Mouse (Mus musculus) spleen, adult 2 months (tissue): ENCODE data around the gene Pigm. TPM values are rescaled to one million over a fixed set of nuclear protein-coding genes. Genes with fewer than 3 reads are reported as not detected.

Source experiments
- DNase-seq, 2 experiments: peaks; one replicate each; pipeline versions ENCODE4 v3.0.0 to v3.0.0-alpha.2; 2012 to 2021; ENCODE audit warnings: low spot score in 2 of 2, low read depth in 1 of 2
- H3K27ac ChIP-seq: fragments of 200-500 bp; 2 replicates; pipeline ENCODE4 v1.5.1; 2012; ENCODE audit warnings: low read length, inconsistent platforms; ENCODE audit not compliant: insufficient read depth
- H3K27me3 ChIP-seq: fragments of 200-500 bp; 2 replicates; pipeline ENCODE4 v1.6.1; 2012; ENCODE audit warnings: mild to moderate bottlenecking, moderate library complexity, low read length, inconsistent platforms; ENCODE audit not compliant: control insufficient read depth, insufficient read depth
- H3K36me3 ChIP-seq: fragments of 200-500 bp; 2 replicates; pipeline ENCODE4 v1.6.1; 2012; ENCODE audit warnings: mild to moderate bottlenecking, low read length, inconsistent platforms; ENCODE audit not compliant: control insufficient read depth, insufficient read depth
- H3K4me1 ChIP-seq: fragments of 200-500 bp; 2 replicates; pipeline ENCODE4 v1.6.1; 2011; ENCODE audit warnings: inconsistent platforms; ENCODE audit not compliant: control insufficient read depth, insufficient read depth, insufficient read length
- H3K4me3 ChIP-seq: fragments of 200-500 bp; 2 replicates; pipeline ENCODE4 v1.5.1; 2011; ENCODE audit warnings: mild to moderate bottlenecking, inconsistent platforms; ENCODE audit not compliant: insufficient read depth, insufficient read length; ENCODE audit errors: extremely low read depth
- CTCF ChIP-seq: fragments of 200-500 bp; IDR thresholded peaks from 2 replicates; pipeline ENCODE4 v1.5.1; 2011; ENCODE audit warnings: mild to moderate bottlenecking, inconsistent platforms; ENCODE audit not compliant: insufficient read depth, insufficient read length, insufficient replicate concordance; ENCODE audit errors: extremely low read depth
- POLR2A ChIP-seq: fragments of 200-500 bp; IDR thresholded peaks from 2 replicates; pipeline ENCODE4 v1.6.1; 2011; ENCODE audit warnings: low read depth, low read length, inconsistent platforms
- WGBS: fragments of 180-500 bp; shearing (Covaris S2); methylation state at CpG from one replicate; pipeline ENCODE4 v1.1.7; 2018; 5-methylcytosine and 5-hydroxymethylcytosine counted together
- polyA plus RNA-seq: library from polyadenylated mRNA; depleted of rRNA; stranded (reverse); fragments of >200 nt; gene quantifications from 2 replicates; pipeline ENCODE4 v1.2.3, GENCODE M21; 2012

Pigm gene
- polyA plus RNA-seq, 1 experiment: 8.8 TPM

DNA sequence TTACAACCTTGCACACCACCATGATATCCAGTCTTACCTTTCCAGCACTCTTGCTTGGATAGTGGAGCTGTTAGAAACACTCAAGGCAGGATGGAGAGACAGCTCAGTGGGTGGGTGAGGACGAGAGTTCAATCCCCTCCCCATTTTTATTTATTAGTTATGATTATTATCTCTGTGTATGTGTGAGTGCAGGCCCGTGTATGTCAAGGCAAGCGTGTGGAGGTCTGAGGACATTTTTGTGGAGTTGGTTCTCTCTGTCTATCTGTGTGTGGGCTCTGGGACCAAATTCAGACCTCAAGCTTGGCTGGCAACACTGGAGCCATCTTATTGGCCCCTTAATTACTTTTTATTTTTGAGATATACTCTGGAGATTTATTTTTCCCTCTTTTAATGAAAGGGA is 42.3 kb downstream of the Pigm start:
- WGBS: 85% methylated on average over 3 of the region's 3 CpGs

DNA sequence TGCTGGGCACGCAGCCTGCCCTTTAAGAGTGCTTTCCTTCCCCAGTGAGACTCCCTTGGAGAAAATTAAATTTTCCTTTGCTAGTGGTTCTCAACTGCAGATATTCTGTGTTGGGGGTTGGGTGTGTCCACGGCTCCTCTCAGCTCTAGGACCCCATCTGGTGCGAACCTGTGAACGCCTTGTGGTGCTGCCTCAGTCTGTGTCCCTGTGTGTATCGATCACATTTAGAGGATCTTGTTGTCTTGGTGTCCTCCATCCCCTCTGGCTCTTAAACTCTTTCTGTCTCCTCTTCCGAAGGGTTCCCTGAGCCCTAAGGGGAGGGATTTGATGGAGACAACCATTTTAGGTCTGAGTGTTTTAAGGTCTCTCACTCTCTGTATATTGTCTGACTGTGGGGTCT is 43.8 kb downstream of the Pigm start:
- TF ChIP-seq POLR2A (no peak), CTCF (no peak)
- Histone ChIP-seq H3K36me3 (no peaks in the 10 kb centered on the region), H3K4me3 (no peak overlapping the region), H3K27ac (no peak overlapping the region), H3K4me1 (peaks cover 9% of the 10 kb centered on the region; the same call in 1 of the 2 replicates), H3K27me3 (no peaks in the 10 kb centered on the region)
- no peak for DNase-seq
- WGBS: 92% methylated on average over 6 of the region's 6 CpGs

More for the DNA sequence above, 42.3 kb downstream of the Pigm start:
- DNase-seq: no peak
- Histone ChIP-seq H3K27ac (no peak overlapping the region), H3K4me1 (peaks cover 12% of the 10 kb centered on the region; the same call in 1 of the 2 replicates), H3K36me3 (no peaks in the 10 kb centered on the region), H3K27me3 (no peaks in the 10 kb centered on the region), H3K4me3 (no peak overlapping the region)
- no peak for TF ChIP-seq POLR2A
- TF ChIP-seq CTCF: no peak

DNA sequence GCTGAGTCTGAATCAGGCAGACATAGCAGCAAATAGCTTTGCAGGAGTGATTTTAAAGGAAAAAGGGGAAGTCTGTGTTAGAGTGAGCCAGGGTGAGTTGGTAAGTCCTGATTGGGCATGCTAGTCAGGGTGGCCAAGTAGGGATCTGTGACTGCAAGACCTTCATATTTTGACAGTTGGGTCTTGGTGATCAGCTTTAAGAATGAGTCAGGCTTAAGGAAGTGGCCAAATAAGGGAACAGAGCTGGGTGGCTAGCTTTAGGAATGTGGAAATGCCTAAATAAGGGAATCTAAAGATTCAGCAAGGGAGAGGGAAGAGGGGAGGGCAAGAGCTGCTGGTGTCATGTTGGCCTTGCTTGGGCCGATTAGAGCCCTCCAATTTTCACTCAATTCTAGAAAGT is 47.0 kb downstream of the Pigm start:
- H3K36me3 ChIP-seq: no peaks in the 10 kb centered on the region
- WGBS: 58% methylated on average over 1 of the region's 1 CpGs
- no peak overlapping the region for H3K4me3 ChIP-seq
- DNase-seq: no peak
- H3K27me3 ChIP-seq: no peaks in the 10 kb centered on the region
- no peak for TF ChIP-seq CTCF
- no peak for TF ChIP-seq POLR2A
- peaks cover 4% of the 10 kb centered on the region for H3K4me1 ChIP-seq
- H3K27ac ChIP-seq: no peak overlapping the region

DNA sequence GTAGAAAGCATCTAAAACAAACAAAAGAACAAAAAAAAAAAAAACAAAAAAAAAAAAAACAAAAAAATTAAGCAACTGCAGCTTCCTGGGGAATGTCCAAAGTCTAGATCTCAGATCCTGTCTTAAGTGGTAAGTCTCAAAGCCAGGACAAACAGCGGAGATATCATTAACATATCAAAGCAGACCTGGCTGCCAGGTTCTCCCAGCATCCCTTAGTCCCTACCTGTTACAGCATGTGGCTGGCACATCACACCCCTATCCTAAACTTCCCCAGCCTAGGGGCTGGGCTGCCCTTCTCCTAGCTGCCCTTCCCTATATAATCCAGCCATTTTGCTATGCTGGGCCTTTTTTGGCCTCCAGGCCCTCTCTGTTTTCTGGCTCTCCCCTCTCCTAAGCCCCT is 50.1 kb downstream of the Pigm start:
- Histone ChIP-seq H3K4me3 (no peak overlapping the region), H3K27me3 (no peaks in the 10 kb centered on the region), H3K4me1 (no peaks in the 10 kb centered on the region; the same call in 1 of the 2 replicates), H3K36me3 (no peaks in the 10 kb centered on the region), H3K27ac (no peak overlapping the region)
- 97% methylated on average over 1 of the region's 1 CpGs for WGBS
- TF ChIP-seq POLR2A: no peak
- TF ChIP-seq CTCF: no peak
- DNase-seq: no peak

DNA sequence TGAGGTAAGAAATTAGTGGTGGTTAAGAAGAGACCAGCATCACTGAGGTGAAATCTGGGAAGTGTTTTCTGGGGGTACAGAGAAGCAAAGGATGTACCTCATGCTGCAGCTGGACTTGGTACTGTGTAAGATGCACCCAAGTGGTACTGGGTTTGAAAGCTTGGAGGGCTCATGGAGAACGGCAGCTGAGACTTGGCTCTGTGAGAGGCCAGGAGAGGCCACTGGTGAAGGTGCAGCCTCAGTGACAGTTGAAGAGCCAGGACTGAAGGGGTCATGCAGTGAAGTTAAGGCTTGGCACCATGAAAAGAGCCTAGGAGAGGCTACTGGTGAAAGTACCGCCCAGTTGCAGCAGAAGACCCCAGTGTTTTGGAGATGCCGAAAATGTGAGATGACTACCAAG is 51.5 kb downstream of the Pigm start:
- 91% methylated on average over 3 of the region's 3 CpGs for WGBS
- TF ChIP-seq POLR2A (no peak), CTCF (no peak)
- no peaks in the 10 kb centered on the region for H3K36me3 ChIP-seq
- H3K4me3 ChIP-seq: no peak overlapping the region
- H3K27ac ChIP-seq: no peak overlapping the region
- no peaks in the 10 kb centered on the region for H3K27me3 ChIP-seq
- DNase-seq: no peak
- H3K4me1 ChIP-seq: peaks cover 1% of the 10 kb centered on the region

DNA sequence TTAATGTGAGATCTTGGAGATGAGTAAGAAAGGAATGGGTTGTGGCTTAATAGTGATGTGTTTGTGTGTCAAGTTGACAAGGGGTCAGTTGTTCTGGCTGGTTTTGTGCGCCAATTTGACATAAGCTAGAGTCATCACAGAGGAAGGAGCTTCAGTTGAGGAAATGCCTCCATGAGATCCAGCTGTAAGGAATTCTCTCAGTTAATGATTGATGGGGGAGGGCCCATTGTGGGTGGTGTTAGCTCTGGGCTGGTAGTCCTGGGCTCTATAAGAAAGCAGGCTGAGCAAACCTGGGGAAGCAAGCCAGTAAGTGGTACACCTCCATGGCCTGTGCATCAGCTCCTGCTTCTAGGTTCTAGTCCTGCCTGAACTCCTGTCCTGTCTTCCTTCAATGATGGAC is 52.3 kb downstream of the Pigm start:
- Histone ChIP-seq H3K4me3 (no peak overlapping the region), H3K4me1 (peaks cover 6% of the 10 kb centered on the region), H3K27ac (no peak overlapping the region), H3K36me3 (no peaks in the 10 kb centered on the region), H3K27me3 (no peaks in the 10 kb centered on the region)
- TF ChIP-seq CTCF (no peak), POLR2A (no peak)
- no peak for DNase-seq
- 80% methylated on average over 1 of the region's 1 CpGs for WGBS

DNA sequence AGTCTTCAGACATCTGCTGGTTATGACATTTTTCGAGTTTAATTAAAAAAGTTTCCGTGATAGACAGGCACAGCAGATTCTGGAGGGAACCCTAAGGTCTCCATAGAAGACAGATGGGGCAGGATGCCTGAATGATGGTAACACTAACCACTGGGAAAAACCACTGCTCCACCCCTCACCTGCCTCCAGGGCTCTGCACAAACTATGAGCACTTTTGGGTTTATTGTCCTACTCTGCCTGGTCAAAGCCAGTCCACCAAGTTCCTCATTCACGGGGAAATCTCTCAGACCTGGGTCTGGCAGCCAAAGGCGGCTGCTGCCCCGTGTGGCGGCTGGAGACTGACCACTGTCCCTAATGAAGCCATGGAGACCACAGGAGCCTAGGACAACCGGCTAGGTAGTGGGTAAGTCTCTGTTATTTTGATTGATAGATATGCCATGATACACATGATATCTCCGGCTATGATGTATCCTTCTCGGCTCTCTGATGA is 54.4 kb downstream of the Pigm start:
- no peak for TF ChIP-seq POLR2A
- no peak for TF ChIP-seq CTCF
- DNase-seq: no peak
- Histone ChIP-seq H3K36me3 (no peaks in the 10 kb centered on the region), H3K27me3 (no peaks in the 10 kb centered on the region), H3K4me1 (peaks cover 9% of the 10 kb centered on the region), H3K4me3 (no peak overlapping the region), H3K27ac (no peak overlapping the region)
- 68% methylated on average over 9 of the region's 9 CpGs for WGBS
